Mouse (Mus musculus) bone marrow macrophage, adult 2 months (primary cell): ENCODE measurements around the gene Bzw2.

Experiments
- CTCF ChIP-seq: IDR thresholded peaks from 2 replicates; pipeline ENCODE4 v1.5.1; 2012; ENCODE audit warnings: low read depth, mild to moderate bottlenecking, low read length, moderate library complexity
- POLR2A ChIP-seq: IDR thresholded peaks from 2 replicates; pipeline ENCODE4 v1.6.1; 2012; ENCODE audit warnings: mild to moderate bottlenecking, low read depth, low read length, borderline replicate concordance

GRCm38 (mm10) chr12:36189610-36190009 lies 31.7 kb upstream of the Bzw2 start:
- TF ChIP-seq POLR2A, result no peak
- no peak for TF ChIP-seq CTCF
